Mouse (Mus musculus) spleen, embryonic (tissue): Measurements from ENCODE around the gene Tbc1d10b.

Experiments used
- CTCF ChIA-PET: fragments of 350-600 bp; sonication (Branson Sonifier 250); formaldehyde crosslinking; loops from one replicate; lab custom pipeline; 2022; lab: Charles Lee

Tbc1d10b gene

DNA sequence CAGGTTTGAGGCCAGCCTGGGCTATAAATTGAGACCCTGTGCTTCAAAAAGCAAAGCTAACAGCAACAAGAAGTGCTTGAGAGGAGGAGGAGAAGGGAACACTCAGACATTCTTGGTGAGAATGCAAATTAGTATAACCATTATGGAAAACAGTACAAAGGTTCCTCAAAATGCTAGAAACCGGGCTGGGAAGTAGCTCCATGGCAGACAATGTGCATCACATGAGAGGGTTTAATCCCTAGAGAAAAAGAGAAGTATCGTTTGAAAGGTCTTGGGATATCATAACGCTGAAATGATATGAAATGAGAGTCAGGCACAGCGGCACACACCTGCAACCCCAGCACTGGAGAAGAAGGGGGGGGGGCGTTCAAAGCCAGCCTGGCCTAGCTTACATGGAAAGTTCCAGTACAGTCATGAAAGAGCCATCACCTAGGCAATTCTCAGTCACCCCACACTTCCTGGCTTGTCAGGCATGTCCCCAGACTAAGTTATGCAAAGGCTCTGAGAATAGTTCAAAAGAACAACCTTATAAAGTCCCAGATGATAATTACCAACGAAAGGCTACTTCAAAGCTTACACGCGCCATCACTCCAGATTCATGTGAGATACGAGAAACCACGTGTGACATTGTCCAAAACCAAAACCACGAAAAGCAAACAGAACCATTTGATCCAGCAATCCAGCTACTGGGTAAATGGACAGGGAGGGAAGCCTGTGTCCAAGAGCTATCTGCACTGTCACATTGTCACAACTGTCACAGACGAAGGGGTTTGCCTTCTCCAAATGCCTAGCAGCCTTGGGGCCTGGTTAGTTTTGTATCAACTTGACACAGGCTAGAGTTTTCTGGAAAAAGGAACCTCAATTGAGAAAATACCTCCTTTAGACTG is 42.4 kb downstream of the Tbc1d10b start:
- CTCF ChIA-PET: interaction anchor here (0.7 kb wide), 1 partner anchor 743 kb away, joined by 4 read pairs; no protein-coding TSS in a partner anchor

- CTCF ChIA-PET: no interaction called here
These were observed 44.3 kb downstream of the Tbc1d10b start for GRCm38 (mm10) chr7:127164002-127164401.

DNA sequence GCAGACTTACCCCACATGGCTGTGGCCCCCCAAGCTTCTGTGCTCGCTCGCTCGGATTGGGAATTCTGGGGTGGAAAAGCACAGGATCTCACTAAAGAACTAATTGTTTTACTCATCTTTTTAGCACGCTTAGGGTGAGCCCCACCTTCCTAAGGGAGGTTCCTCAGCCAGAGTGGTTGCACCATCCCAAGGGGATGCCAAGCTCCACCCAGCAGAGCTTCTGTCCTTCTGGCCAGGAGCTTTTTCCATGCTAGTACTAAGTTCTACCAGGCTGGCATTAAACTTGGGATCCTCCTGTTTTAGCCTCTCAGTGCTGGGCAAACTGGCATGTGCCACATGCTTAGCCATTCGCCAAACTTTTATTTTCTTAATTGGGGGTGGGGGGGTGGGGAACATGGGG is 45.7 kb downstream of the Tbc1d10b start:
- CTCF ChIA-PET: interaction anchor here (0.6 to 0.7 kb wide), 2 partner anchors 29 to 89 kb away, joined by 3 to 4 read pairs; no protein-coding TSS in a partner anchor

- CTCF ChIA-PET: no interaction called here
These were observed 50.7 kb downstream of the Tbc1d10b start for GRCm38 (mm10) chr7:127157548-127157947.

DNA sequence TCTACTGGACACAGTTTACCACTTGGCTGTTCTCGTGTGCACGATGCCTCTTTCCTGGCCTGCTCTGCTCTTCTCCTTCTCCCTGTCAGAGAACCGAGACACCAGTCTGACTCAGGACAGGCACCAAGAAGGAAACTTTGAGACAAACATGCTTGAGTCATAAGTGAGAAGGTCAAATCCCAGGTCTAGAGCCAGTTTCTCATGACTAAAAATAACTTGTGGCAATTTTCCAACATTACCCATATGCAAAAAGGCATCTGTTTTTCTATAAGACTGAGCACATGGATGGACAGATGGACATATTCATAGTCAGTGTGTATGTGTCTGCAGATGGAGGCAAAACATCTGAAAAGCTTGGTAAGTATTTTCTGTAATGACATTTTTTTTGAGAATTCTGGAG is 54.8 kb downstream of the Tbc1d10b start:
- CTCF ChIA-PET: no interaction called here

GRCm38 (mm10) chr7:127152464-127152863 is 55.8 kb downstream of the Tbc1d10b start:
- CTCF ChIA-PET: no interaction called here

- CTCF ChIA-PET: interaction anchor here (0.6 kb wide), 1 partner anchor 784 kb away, joined by 6 read pairs; no protein-coding TSS in a partner anchor
These were observed 60.4 kb downstream of the Tbc1d10b start for GRCm38 (mm10) chr7:127147901-127148300.
